Mouse (Mus musculus): Measurements from ENCODE around the gene Cyth1. TPM values are rescaled to one million over a fixed set of nuclear protein-coding genes. Genes with fewer than 3 reads are reported as not detected.

Gene Cyth1
- polyA plus RNA-seq, 1 experiment from 2014 or later = 24.0 TPM

DNA sequence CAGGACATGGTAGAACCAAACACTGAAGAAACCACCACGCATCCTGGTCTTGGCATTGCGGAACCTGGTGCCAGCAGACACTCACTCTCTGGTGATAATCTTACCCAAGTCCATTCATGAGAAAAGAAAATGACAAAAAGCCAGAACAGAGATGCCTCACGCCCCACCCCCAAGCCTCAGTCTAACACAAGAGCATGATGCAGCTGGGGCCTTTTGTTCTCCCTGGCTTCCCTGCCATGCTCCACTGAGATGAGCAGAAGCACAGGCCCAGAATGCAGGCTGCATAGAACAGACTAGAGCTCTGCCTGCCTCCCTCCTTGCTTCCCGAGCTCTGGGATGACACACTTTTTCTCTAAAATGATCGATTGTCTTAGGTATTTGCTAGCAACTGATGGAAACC, 14.8 kb upstream of the Cyth1 start:
- ATAC-seq (replicated peaks; ENCODE audit: extremely low read depth, insufficient read depth, low FRiP score) = no peak
- H3K9ac ChIP-seq (ENCODE audit: low read length) = no peak overlapping the region
- no peaks in the 10 kb centered on the region for H3K9me3 ChIP-seq (replicated peaks; ENCODE audit: control insufficient read depth, low read length)
- WGBS = 84% methylated on average over 5 of the region's 5 CpGs
- H3K4me3 ChIP-seq (ENCODE audit: low read length) = no peak overlapping the region
- H3K4me2 ChIP-seq (ENCODE audit: low read depth, low read length) = no peak overlapping the region
- no peak overlapping the region for H3K27ac ChIP-seq (ENCODE audit: low read length)
- peaks cover 79% of the 10 kb centered on the region for H3K36me3 ChIP-seq (ENCODE audit: control insufficient read depth, insufficient read depth)
- no peaks in the 10 kb centered on the region for H3K27me3 ChIP-seq (ENCODE audit: control insufficient read depth, insufficient read depth, low read length)
- no peaks in the 10 kb centered on the region for H3K4me1 ChIP-seq (ENCODE audit: control insufficient read depth, insufficient read depth, low read length)

GRCm38 (mm10) chr11:118260081-118260480, 11.7 kb upstream of the Cyth1 start:
- H3K4me2 ChIP-seq (ENCODE audit: low read depth, low read length) = no peak overlapping the region
- no peaks in the 10 kb centered on the region for H3K9me3 ChIP-seq (replicated peaks; ENCODE audit: control insufficient read depth, low read length)
- H3K27ac ChIP-seq (ENCODE audit: low read length) = no peak overlapping the region; the same call in 1 of the 2 replicates
- 84% methylated on average over 8 of the region's 8 CpGs for WGBS
- H3K9ac ChIP-seq (ENCODE audit: low read length) = no peak overlapping the region
- no peak for ATAC-seq (replicated peaks; ENCODE audit: extremely low read depth, insufficient read depth, low FRiP score)
- no peak overlapping the region for H3K4me3 ChIP-seq (ENCODE audit: low read length)
- H3K36me3 ChIP-seq (ENCODE audit: control insufficient read depth, insufficient read depth) = peaks cover 73% of the 10 kb centered on the region
- H3K27me3 ChIP-seq (ENCODE audit: control insufficient read depth, insufficient read depth, low read length) = no peaks in the 10 kb centered on the region
- peaks cover 7% of the 10 kb centered on the region for H3K4me1 ChIP-seq (ENCODE audit: control insufficient read depth, insufficient read depth, low read length)

GRCm38 (mm10) chr11:118259580-118259979, 11.2 kb upstream of the Cyth1 start:
- no peak for ATAC-seq (replicated peaks; ENCODE audit: extremely low read depth, insufficient read depth, low FRiP score)
- WGBS = 93% methylated on average over 8 of the region's 8 CpGs

DNA sequence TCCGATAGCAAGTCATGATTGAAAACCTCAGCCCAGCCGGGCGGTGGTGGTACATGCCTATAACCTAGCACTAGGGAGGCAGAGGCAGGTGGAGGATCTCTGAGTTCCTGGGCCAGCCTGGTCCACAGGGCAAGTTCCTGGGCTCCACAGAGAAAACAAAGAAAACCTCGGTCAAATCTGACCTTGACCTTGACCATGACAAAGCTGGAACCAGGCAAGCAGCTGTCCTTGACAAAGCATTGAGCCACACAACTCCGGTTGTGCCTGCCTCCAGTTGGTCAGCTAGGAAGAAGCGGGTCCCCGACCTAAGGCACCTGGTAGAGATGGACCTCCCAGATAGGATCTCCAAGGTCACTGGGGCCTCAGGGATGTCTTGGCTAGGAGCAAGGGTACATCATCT, 8.0 kb upstream of the Cyth1 start:
- peaks cover 23% of the 10 kb centered on the region for H3K4me1 ChIP-seq (ENCODE audit: control insufficient read depth, insufficient read depth, low read length)
- no peak overlapping the region for H3K4me3 ChIP-seq (ENCODE audit: low read length)
- H3K4me2 ChIP-seq (ENCODE audit: low read depth, low read length) = no peak overlapping the region
- H3K9me3 ChIP-seq (replicated peaks; ENCODE audit: control insufficient read depth, low read length) = no peaks in the 10 kb centered on the region
- no peaks in the 10 kb centered on the region for H3K27me3 ChIP-seq (ENCODE audit: control insufficient read depth, insufficient read depth, low read length)
- peaks cover 40% of the 10 kb centered on the region for H3K36me3 ChIP-seq (ENCODE audit: control insufficient read depth, insufficient read depth)
- H3K27ac ChIP-seq (ENCODE audit: low read length) = peak overlapping the region; percentile 23; the same call in 1 of the 2 replicates
- no peak for ATAC-seq (replicated peaks; ENCODE audit: extremely low read depth, insufficient read depth, low FRiP score)
- H3K9ac ChIP-seq (ENCODE audit: low read length) = no peak overlapping the region
- 75% methylated on average over 7 of the region's 7 CpGs for WGBS

More at GRCm38 (mm10) chr11:118259580-118259979, 11.2 kb upstream of the Cyth1 start:
- Histone ChIP-seq H3K4me1 (ENCODE audit: control insufficient read depth, insufficient read depth, low read length) (peaks cover 9% of the 10 kb centered on the region), H3K4me2 (ENCODE audit: low read depth, low read length) (no peak overlapping the region), H3K9ac (ENCODE audit: low read length) (no peak overlapping the region), H3K27ac (ENCODE audit: low read length) (no peak overlapping the region), H3K36me3 (ENCODE audit: control insufficient read depth, insufficient read depth) (peaks cover 68% of the 10 kb centered on the region), H3K27me3 (ENCODE audit: control insufficient read depth, insufficient read depth, low read length) (no peaks in the 10 kb centered on the region), H3K4me3 (ENCODE audit: low read length) (no peak overlapping the region), H3K9me3 (replicated peaks; ENCODE audit: control insufficient read depth, low read length) (no peaks in the 10 kb centered on the region)

- ATAC-seq (replicated peaks; ENCODE audit: extremely low read depth, insufficient read depth, low FRiP score) = no peak
- 52% methylated on average over 15 of the region's 15 CpGs for WGBS
- Histone ChIP-seq H3K27ac (ENCODE audit: low read length) (peak overlapping the region; percentile 48), H3K9me3 (replicated peaks; ENCODE audit: control insufficient read depth, low read length) (no peaks in the 10 kb centered on the region), H3K36me3 (ENCODE audit: control insufficient read depth, insufficient read depth) (peaks cover 26% of the 10 kb centered on the region), H3K4me1 (ENCODE audit: control insufficient read depth, insufficient read depth, low read length) (peaks cover 28% of the 10 kb centered on the region), H3K9ac (ENCODE audit: low read length) (peak overlapping the region; percentile 7; the same call in 1 of the 2 replicates), H3K4me2 (ENCODE audit: low read depth, low read length) (no peak overlapping the region), H3K4me3 (ENCODE audit: low read length) (no peak overlapping the region), H3K27me3 (ENCODE audit: control insufficient read depth, insufficient read depth, low read length) (no peaks in the 10 kb centered on the region)
These were observed 6.0 kb upstream of the Cyth1 start for GRCm38 (mm10) chr11:118254159-118254951.

GRCm38 (mm10) chr11:118253447-118254158, 5.2 kb upstream of the Cyth1 start:
- Histone ChIP-seq H3K4me2 (ENCODE audit: low read depth, low read length) (no peak overlapping the region), H3K27ac (ENCODE audit: low read length) (peak overlapping the region; percentile 48), H3K36me3 (ENCODE audit: control insufficient read depth, insufficient read depth) (peaks cover 18% of the 10 kb centered on the region), H3K9me3 (replicated peaks; ENCODE audit: control insufficient read depth, low read length) (no peaks in the 10 kb centered on the region), H3K4me1 (ENCODE audit: control insufficient read depth, insufficient read depth, low read length) (peaks cover 33% of the 10 kb centered on the region), H3K4me3 (ENCODE audit: low read length) (no peak overlapping the region), H3K27me3 (ENCODE audit: control insufficient read depth, insufficient read depth, low read length) (no peaks in the 10 kb centered on the region), H3K9ac (ENCODE audit: low read length) (0 out of 2 replicates have a peak overlapping the region, but pooled peaks have one; percentile 7)
- 86% methylated on average over 7 of the region's 7 CpGs for WGBS
- ATAC-seq (replicated peaks; ENCODE audit: extremely low read depth, insufficient read depth, low FRiP score) = no peak

DNA sequence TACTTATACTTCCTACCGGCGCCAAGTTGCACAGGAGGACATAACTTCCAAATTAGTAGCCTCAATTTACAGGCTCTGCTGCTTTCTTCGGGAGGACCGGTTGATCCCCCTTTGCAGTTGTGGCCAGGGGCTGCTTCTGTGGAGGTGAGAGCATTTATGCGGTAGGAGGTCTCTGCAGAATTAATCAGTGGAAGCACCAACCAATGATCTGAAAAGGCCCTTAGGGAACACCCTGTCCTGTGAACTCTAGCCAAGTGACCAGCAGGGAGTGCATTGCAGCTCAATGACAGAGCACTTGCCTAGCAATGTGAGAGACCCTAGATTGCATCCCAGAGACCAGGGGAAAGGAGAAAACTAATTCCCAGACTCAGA, 606 bp upstream of the Cyth1 start:
- WGBS = 0% methylated on average over 5 of the region's 5 CpGs
- Histone ChIP-seq H3K9me3 (replicated peaks; ENCODE audit: control insufficient read depth, low read length) (no peaks in the 10 kb centered on the region), H3K4me3 (ENCODE audit: low read length) (peak overlapping the region; percentile 92), H3K36me3 (ENCODE audit: control insufficient read depth, insufficient read depth) (no peaks in the 10 kb centered on the region), H3K9ac (ENCODE audit: low read length) (peak overlapping the region; percentile 77), H3K4me1 (ENCODE audit: control insufficient read depth, insufficient read depth, low read length) (peaks cover 33% of the 10 kb centered on the region), H3K27me3 (ENCODE audit: control insufficient read depth, insufficient read depth, low read length) (no peaks in the 10 kb centered on the region), H3K27ac (ENCODE audit: low read length) (peak overlapping the region; percentile 98), H3K4me2 (ENCODE audit: low read depth, low read length) (peak overlapping the region; percentile 72)
- peak; percentile 8; the same call in 1 of the 2 replicates for ATAC-seq (replicated peaks; ENCODE audit: extremely low read depth, insufficient read depth, low FRiP score)

DNA sequence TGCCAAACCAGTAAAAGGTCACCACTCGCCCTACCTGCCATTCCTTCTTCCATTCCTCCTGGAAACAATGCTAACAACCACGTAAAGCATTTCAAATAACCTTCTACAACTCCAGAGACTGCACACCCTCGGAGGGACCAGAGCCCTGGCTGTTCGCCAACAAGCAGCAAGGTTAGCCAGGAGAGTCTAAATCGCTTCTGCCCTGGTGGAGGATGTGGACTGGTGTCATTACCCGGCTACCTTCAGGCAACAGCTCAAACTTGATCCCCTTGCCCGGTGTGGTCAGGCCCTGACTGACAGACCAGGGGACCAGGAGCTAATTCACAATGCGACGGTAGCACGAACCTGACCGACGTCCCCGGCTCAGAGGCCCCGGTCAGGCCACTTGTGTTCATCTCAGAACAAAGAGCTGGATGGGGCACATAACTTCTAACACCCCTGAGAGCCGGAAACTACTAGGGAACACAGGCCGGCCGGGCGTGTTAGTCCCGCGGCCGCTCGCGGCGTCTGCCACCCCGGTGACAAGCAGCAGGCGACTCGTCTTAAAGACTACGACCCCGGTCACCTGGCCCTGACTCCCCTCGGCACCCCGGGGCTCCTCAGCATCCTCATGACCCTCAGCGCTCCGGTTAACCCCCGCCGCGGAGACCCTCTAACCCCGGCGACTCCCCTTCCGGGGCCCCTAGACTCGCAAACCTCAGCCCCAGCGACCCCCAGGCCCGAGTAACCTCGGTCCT, 865 bp downstream of the Cyth1 start:
- under 1% methylated on average over 43 of the region's 43 CpGs for WGBS
- ATAC-seq (replicated peaks; ENCODE audit: extremely low read depth, insufficient read depth, low FRiP score) = peak; percentile 0; the same call in 1 of the 2 replicates

More for the DNA sequence above, 865 bp downstream of the Cyth1 start:
- Histone ChIP-seq H3K9me3 (replicated peaks; ENCODE audit: control insufficient read depth, low read length) (no peaks in the 10 kb centered on the region), H3K27me3 (ENCODE audit: control insufficient read depth, insufficient read depth, low read length) (no peaks in the 10 kb centered on the region), H3K4me3 (ENCODE audit: low read length) (peak overlapping the region; percentile 92), H3K27ac (ENCODE audit: low read length) (peak overlapping the region; percentile 93), H3K9ac (ENCODE audit: low read length) (peak overlapping the region; percentile 97), H3K4me2 (ENCODE audit: low read depth, low read length) (peak overlapping the region; percentile 87), H3K36me3 (ENCODE audit: control insufficient read depth, insufficient read depth) (no peaks in the 10 kb centered on the region), H3K4me1 (ENCODE audit: control insufficient read depth, insufficient read depth, low read length) (peaks cover 27% of the 10 kb centered on the region)

All from heart, embryonic 16.5 days (tissue).